Mouse (Mus musculus): ENCODE data around the gene Abhd5.

Abhd5 gene

DNA sequence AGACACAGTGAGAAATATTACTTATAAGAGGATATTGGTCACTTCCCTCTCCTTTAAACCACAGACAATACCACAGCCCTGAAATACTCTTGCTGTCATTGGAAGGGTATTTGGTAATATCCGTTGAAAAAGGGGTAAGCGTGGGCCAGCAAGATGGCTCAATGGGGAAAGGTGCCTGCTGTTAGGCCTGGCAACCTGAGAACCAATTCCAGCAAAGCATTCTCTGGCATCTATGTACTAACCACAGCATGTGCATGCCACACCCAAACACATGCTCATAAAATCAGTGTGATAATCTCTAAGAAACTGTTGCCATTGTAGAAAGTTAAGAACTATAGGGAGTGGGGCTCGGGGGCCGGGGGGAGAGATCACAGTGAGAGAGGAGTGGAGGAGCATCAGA lies 2.1 kb upstream of the Abhd5 start:
- no peak for DNase-seq

DNA sequence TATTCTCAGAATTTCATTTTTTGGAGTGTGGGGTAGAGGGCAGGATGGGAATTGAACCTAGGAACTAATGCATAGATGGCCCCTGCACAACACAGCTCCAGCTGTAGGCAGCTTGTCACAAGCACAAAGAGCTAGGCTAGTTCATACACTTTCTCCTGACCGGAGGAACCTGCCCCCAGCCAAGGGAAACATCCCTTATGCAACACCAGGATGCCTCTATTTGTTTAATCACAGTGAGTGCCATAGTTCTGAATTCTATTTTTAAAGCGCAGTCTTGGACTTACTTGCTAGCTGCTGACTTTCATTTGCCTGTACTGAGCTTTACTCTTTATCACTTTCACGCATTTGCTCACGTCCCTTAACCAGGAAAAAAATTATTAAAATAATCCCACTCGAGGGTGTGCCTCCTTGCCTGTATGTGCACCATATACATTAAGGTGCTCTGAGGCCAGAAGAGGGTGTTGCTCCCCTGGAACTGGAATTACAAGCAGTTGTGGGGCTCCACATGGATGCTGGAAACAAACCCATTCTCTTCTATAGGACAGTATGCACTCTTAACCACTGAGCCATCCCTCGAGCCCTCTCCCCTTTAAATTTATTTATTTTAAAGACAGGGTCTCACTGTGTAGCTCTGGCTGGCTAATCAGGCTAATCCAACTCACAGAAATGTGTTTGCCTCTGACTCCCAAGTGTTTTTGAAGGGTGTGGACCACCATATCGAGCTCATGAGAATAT lies 845 bp upstream of the Abhd5 start:
- no peak for DNase-seq

DNA sequence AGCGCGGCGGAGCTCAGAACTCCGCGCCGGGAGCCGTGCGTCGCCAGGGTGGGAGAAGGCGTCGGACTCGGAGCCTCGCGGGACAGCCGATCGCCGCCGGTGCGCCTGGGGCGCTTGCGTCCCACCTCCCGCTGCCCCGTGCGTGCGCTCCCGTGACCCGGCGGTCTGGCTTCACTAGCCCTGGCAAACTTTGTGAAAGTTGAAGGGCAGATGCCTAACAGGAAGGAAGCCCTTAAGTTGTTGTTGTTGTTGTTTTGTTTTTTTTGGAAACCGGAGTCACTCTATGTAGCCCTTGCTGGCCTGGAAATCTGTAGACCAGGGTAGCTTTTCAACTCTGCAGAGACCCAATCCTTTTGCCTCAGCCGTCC lies 601 bp downstream of the Abhd5 start:
- no peak for DNase-seq

DNA sequence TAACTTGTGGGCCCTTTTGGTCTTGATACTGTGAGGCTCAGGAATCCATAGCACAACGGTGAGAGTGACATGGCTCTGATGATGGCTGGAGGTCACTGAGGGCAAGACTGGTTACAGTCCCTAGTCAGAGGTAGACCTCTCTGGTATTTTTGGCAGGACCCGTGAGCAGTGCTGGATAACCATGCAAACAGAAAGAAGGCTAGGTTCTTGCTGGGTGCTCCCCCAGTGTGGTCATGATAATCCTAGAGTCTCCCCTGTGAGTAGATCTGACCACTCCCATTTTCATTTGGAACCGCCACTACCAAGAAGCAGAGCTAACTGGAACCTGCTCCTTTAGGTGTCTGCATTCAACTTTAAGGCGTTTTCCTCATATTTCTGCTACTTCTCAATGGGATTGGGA lies 1.5 kb downstream of the Abhd5 start:
- no peak for DNase-seq

DNA sequence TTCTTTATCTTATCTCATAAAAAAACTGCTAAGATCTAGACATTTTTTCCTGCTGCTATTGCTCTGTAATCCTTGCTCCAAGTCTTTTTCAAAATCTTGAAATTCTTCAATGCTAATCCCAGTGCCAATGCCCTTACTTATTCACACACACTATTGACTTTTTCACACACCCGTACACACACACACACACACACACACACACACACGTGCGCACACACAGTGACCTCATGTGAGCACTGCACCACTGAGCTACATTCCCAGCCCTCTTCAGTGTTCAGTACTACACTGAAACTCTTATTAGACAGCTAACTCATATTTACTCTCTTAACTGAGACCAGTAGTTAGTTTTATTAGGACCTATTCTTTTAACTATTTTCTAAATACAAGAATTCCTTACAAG lies 2.8 kb downstream of the Abhd5 start:
- DNase-seq, result no peak

DNA sequence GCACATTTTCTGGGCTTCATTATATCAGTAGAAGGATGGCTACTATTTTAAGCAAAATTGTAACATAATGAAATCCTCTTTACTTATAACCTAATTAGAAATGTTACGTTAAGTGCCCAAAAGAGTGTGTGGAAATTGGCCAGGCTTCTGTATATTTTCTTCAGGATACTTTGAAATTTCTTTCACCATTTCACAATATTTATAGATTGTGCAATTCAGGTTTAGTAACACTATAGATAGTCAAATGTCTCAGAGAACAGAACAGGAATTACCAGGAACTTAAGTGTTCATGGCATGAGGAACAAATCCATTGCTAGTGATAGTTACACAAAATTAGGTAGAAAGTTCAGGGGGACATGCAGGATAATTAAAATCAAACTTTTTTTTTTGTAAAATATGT lies 5.7 kb downstream of the Abhd5 start:
- no peak for DNase-seq

DNA sequence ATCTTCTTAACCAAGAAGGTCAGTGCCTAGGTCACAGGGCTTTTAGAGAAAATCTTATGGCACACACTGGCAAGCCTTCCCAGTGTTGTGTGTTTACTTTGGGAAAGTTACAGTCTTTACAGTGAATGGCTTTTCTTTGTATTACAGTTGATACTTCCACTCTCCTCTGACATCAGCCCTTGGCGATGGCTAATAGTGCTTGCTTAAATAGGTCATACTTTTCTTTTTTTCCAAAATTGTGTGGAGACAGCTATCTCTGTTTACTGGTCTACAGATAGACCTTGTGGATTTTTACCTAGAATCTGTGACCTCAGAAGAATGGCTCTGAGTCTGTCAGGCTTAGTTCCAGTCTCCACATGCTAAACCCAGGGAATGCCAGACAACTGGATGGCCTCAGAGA lies 6.2 kb downstream of the Abhd5 start:
- DNase-seq, result no peak

DNA sequence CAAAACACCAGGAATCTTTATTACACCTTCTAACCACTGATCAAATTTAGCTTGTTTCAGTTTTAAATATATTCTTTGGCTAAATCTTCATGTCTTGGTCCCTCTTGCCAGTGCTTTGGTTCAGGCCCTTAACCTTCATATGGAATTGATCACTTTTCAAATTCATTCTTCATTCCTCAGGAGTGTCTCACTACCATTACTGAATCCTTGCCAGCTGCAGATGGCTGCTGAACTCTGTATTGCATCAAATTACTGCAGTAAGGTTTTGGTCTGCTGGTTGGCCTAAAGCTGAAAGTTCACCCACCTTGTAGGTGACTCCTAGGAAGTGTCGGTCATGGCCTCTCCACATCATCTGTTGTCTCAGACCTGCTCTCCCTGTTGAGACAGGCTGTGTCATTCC lies 12.8 kb downstream of the Abhd5 start:
- no peak for DNase-seq

DNA sequence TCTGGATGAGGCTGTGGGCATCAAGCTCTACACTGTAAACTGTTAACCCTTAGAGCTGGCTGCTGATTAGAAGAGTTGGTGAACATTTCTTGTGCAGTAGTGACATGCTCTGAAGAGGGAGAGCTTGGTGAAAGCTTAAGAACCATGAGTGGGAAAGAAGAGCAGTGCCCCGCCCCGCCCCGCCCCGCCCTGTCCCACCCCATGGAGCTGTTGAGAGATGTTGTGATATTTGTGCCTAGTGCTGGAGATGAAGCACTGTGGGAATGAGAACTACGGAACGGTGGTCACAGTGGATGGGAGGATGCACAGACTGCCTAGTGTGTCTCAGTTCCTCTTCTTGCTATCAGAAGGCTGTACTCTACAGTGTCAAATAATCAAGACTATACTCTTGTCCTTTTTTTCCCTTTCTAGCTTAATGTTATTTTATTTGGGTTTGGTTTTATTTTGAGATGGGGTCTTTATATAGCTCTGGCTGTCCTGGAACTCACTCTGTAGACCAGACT lies 18.9 kb downstream of the Abhd5 start:
- DNase-seq, result no peak

DNA sequence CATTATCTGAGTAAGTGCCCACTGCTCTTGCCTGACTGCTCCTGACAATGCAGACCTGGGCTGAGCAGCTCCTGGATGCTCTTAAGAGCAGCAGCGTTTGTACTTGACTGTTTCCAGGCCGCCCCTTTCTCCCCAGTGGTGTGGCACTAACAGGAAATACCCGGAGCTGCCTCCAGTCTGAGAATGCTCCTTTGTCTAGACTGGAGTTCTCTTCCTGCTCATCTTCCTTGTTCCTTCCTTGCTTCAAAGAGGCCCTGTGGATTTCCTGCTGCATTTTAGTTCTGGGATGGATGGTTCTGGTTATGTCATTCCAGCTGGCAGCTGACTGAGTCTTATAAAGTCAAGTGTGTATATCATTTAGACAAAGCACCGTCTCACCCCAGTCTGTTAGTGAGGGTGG lies 21.1 kb downstream of the Abhd5 start:
- DNase-seq, result no peak

DNA sequence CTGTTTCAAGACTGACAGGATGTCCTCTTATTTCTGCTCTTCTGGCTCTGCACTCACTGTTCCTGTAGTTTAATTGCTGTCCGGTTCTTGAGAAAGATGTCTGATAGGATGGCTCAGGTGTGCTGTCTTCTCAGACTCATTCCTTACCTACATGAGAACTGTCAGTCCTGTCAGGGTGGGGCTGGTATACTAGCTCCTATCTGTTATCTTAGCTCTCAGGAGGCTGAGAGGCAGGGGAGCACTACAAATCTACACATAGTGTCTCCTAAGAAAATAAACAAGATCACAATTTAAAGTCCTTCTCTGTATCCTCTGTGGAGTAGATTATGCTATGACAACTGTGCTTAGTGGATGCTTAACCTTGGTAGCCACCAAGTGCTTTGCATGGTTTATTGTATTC lies 21.6 kb downstream of the Abhd5 start:
- DNase-seq, result no peak

DNA sequence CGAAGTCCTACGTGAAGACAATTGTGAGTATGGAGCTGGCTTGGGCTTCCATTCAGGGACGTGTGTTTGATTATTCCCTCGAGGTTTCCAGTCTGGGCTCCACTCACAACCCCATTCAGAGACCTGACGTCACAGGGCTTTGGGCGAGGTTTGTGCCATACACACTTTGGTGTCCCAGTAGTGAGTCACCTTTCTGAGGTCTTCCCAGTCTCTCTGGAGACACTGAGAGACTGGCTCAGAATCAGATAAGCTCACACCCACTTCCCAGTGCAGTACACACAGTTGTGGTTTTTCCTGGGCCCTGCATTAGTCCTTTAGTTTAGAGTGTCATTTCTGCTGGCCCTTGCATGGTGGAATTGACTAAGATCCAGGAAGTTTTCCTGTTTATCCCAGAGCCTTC lies 27.6 kb downstream of the Abhd5 start:
- DNase-seq, result no peak

DNA sequence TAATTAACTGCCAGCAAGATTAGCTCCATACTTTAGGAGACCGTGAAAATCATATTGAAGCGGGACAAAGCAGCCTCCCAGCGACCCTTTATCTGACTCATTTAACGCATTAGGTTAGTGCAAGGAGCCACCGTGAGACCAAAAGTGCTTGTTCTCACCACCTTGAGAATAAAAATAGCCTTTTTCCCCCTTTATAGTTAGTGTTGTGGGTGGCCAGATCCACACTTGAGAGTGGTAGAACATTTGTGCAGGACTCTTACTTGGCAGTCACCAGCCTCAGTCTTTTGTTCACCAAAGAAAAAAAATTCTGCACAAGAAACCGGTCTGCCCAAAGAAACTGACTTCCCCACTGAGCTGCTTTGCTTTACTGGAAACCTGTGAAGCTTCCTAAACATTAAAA lies 29.6 kb downstream of the Abhd5 start:
- no peak for DNase-seq

DNA sequence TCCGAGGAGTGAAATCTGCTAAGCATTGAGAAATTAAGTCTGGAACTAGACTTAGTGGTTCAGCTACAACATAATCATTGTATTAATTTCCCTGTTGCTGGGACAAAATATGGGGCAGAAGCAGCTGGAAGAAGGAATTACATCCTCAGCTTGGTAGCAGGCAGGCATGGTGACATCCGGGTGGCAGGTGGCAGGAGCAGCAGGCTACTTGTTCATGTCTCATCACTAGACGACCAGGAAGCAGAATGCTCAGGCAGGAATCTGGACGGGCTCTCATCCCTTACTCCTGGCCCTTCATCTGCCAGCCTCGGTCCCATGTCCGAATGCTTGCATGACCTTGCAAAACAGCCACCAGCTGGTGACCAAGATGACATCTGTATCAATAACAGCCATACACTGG lies 30.6 kb downstream of the Abhd5 start:
- peak; percentile 59 for DNase-seq

DNA sequence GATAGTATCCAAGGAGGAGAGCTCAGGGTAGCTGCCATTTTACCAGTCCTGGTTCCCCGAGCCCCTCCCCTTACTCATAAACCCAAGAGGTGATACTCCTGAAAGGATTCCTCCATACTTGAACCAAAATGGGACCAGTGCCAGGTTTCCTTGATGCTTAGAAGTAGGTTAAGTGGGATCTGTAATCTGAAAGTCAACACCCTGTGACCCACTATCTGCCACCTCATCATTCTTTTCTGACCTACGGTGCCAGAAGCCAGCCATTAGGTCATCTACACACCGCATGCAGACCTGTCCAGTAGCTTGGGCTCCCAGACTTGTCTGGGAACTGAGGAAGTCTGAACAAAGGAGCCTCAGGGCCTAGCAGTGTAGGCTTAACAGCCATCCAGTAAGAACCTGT lies 34.6 kb downstream of the Abhd5 start:
- no peak for DNase-seq

DNA sequence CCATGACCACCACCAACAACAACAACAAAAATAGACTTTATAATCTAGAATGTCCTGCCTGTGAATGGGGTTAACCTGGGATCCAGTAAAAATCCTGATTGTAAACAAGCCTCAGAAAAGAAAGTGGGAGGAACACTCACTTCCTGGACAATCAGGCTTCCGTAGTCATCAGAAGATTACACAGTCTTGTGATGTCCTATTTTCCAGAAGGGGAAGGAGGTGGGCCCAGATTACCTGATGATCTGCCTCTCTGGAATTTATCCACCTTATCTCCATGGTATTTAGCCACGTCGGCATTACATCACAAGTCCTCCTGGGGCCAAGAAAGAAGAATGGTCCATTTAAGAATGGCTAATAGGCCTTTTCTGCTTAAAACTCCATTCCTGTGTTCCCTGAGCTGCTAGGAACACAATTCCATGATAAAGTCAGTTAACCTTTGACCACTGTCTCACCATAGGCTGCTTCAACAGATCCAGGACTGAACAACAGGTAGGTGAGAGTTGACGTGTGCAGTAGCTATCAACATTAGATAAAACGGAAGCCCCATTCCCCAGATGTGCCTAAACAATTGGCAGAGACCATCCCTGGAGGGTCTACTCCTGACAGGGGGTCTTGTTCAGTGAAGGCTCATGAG lies 38.0 kb downstream of the Abhd5 start:
- DNase-seq, result no peak

DNA sequence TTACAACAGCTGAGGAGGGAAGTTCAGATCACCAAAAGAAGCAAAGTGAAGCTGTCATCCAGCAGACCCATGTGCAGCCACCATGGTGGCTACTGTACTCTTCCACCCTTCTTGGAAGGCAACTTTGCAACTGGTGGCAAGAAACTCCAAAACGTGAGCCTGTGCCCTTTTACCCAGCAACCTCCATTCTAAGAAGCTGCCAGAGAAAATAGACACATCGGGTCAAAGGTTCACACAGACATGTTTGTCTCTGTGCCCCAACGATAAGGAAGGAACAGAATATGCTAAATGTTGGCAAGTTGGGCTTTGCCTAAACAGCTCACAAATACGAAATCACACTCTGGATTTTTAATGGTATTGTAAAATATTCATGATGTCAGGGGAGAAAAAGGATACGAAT lies 44.4 kb downstream of the Abhd5 start:
- DNase-seq, result no peak

DNA sequence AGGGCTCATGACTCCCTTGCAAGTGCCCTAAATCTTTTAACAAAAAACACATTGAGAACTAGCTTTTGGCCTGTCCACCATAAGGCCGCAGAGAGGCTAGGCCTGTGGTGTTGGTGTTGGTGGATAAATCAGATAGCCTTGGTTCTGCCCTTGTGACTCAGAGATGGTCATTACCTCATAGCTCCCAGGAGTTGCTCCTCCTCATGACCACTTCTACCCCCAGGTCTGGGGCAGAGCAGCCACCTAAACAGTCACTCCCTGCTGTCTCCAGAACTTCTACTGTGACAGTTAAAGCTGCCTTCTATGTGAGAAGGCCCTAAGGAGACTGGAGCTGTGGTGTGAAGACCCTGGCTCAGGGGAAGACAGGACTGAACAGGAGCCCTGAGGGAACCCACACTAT lies 45.7 kb downstream of the Abhd5 start:
- no peak for DNase-seq

DNA sequence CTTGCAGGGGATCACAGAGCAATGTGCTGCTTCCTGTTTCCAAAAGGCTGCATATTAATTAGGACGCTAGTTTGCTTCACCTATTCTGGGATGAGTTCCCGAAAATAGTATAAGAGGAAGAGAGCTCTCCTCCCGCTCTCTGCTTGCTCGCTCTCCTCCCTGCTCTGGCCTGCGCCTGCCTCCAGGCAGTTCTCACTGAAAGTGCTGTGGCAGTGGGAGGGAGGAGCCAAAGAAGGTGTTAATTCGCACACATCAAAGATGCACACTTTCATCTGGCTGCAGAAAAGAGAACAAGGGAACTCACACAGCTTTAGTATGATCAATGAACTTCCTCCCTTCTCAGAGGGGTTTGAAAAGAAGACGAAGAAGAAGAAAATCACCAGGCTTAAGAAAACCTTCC lies 47.3 kb downstream of the Abhd5 start:
- no peak for DNase-seq

DNA sequence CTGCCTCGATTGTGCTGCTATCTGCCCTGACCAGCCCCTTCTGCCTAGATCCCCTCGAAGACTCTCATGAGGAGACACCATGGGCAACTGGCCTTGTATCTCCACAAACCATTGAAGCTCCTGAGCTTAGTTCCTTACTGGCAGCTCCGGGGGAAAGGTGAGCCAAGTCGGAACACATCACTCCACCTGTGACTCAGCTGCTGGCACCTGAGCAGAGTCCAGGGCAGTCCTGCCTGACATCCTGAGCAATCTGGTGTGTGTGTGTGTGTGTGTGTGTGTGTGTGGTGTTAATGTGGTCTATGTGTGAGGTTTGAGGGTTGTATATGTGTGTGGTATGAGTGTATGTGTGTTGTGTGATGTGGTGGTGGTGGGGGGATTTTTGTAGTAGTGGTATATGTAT lies 49.8 kb downstream of the Abhd5 start:
- no peak for DNase-seq

DNA sequence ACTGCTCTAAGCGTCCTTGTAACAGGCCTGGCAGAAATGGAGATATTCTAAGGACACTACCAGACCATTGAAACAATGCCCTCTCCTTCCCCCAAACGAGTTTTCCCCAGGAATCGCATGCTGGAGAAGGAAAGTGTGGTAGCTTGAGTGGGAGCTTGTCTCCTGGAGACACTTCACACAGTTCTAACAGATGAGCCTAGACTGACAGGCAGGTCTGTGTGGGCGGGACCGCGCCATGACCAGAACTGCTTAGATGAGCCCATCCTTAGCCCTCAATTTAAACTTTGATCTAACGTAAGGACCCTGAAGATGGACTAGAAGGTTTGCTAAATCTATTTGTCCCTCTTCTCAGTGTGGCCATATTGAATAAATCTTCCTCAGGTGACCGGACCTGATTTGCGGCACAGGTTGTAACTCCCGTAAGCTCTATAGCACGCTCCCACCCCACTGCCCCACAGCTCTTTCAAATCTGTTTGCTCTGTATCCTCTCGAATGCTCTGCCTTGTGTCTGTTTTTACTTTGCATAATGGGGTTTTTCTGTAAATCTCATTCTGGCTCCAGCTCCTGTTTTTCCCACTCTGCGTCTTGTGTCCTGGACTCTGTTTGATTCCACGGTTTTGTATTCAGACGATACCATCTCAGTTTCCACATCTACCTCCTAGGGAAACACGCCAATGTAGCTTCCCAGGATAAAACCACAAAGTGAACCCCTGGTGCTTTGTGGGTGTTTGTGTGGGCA lies 59.2 kb downstream of the Abhd5 start:
- DNase-seq, result no peak

DNA sequence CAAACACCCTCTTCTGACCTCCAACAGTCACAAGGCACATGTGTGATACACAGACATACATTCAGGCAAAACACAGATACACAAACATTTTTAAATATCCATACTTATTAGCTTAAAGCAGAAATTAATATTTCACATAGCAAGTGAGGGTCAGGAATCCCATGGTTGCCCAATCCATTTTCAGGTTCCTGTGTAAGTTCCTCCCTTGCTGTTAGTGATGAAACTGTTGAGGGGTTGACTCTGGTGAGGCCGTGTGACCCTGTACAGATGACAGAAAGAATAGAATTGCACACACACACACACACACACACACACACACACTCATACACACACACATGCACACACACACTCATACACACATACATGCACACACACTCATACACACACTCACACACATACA lies 63.2 kb downstream of the Abhd5 start:
- DNase-seq, result no peak

DNA sequence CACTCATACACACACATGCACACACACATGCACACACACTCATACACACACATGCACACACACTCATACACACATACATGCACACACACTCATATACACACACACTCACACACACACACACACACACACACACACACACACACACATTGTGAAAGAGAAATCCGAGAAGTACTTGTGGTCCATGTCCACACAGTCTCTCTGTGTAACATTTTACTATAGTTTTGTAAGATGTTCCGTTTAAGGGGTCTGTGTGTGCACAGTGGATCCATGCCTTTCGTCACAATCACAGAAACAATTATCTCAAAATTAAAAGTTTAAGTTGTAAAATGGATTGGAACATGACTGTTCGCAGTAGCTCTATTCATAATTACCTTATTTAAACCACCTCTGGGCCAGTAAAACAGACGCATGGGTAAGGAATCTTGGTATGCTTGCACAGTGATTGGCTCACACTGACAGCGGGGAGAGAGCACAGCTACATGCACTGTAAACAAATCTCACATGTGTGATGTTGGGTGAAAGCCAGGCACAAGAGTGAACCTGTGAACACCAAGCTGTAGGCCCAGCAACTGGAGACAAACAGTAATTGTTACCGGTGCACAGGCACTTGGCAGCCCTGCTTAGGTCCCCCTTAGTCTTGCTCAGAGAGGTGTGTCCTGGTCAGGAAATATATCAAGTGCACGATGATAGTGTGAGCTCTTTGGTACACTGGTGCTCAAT lies 63.8 kb downstream of the Abhd5 start:
- no peak for DNase-seq

DNA sequence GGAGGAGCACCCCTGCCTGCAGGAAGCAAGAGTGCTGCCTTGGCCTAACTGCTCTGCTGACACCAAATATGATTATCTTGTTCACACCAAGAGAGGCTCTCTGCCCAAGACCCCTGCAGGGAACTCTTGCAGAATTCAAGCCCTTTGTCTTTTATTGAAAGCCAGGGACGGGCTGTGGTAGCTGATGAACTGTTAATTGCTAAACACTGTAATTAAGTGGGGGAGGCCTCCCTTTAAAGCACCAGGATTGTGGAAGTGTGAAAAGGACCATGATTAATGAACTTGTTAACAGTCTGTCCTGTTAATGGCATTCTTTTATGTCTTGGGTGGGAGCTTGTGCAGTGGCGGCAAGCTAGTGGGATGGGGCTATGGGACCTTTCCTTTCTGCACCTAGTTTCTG lies 65.2 kb downstream of the Abhd5 start:
- DNase-seq, result no peak

Data from cerebellum, adult 11-12 months (tissue).